In genomic region chr2:152376345-152376741, GRCm38 (mm10) we compare ENCODE assay signal across 10 mouse cellular contexts. TPM values are rescaled to one million over a fixed set of nuclear protein-coding genes. Genes with fewer than 3 reads are reported as not detected.
A peak's percentile ranks its signal among the peaks of the same experiment; 100 is the strongest.
DNase-seq lines count a peak whose midpoint lies in the region; ATAC-seq and TF ChIP-seq lines count a peak whose summit lies in the region.
"Had no signal": no experiment of that assay in that cellular context is flagged by ENCODE, and none has a peak within 500 bp of the region (broad histone marks: within the 10 kb centered on the region; RNA-seq: fewer than 3 reads in every experiment).

Nrsn2 (minus strand) TSS chr2:152376638.

- no peaks in the 10 kb centered on the region for H3K36me3 ChIP-seq in heart, embryonic 13.5 days
- no peaks in the 10 kb centered on the region for H3K36me3 ChIP-seq in heart, adult 2 months (ENCODE audit: control insufficient read depth, insufficient read depth, low read length)
- no peaks in the 10 kb centered on the region for H3K36me3 ChIP-seq in hindbrain, embryonic 15.5 days
- H3K36me3 ChIP-seq in midbrain, embryonic 12.5 days = no peaks in the 10 kb centered on the region

- no peaks in the 10 kb centered on the region for H3K79me2 ChIP-seq in heart, adult 2 months (replicated peaks; ENCODE audit: control insufficient read depth, insufficient read depth, low read length)

- peaks cover 35% of the 10 kb centered on the region for H3K27me3 ChIP-seq in heart, embryonic 13.5 days (replicated peaks)
- H3K27me3 ChIP-seq in heart, adult 2 months (ENCODE audit: control insufficient read depth, insufficient read depth, low read length) = peaks cover 4% of the 10 kb centered on the region; the same call in 1 of the 2 replicates
- H3K27me3 ChIP-seq in hindbrain, embryonic 15.5 days = no peaks in the 10 kb centered on the region
- H3K27me3 ChIP-seq in midbrain, embryonic 12.5 days = no peaks in the 10 kb centered on the region

- no peaks in the 10 kb centered on the region for H3K9me3 ChIP-seq in heart, embryonic 13.5 days
- no peaks in the 10 kb centered on the region for H3K9me3 ChIP-seq in hindbrain, embryonic 15.5 days
- no peaks in the 10 kb centered on the region for H3K9me3 ChIP-seq in midbrain, embryonic 12.5 days

- WGBS in heart, embryonic 13.5 days = 1% methylated on average over 16 of the region's 16 CpGs
- WGBS in heart, adult 2 months = 12% methylated on average over 16 of the region's 16 CpGs
- 1% methylated on average over 16 of the region's 16 CpGs for WGBS in hindbrain, embryonic 15.5 days
- 2% methylated on average over 16 of the region's 16 CpGs for WGBS in midbrain, embryonic 12.5 days

- H3K4me3 ChIP-seq in heart, embryonic 13.5 days = peak within 1 kb of the TSS; percentile 32
- H3K4me3 ChIP-seq in heart, adult 2 months = no peak within 1 kb of the TSS
- H3K4me3 ChIP-seq in hindbrain, embryonic 15.5 days = peak within 1 kb of the TSS; percentile 42
- peak within 1 kb of the TSS; percentile 38 for H3K4me3 ChIP-seq in midbrain, embryonic 12.5 days

- H3K4me2 ChIP-seq in heart, embryonic 13.5 days = peak within 1 kb of the TSS; percentile 59
- H3K4me2 ChIP-seq in hindbrain, embryonic 15.5 days = peak within 1 kb of the TSS; percentile 64
- peak within 1 kb of the TSS; percentile 50 for H3K4me2 ChIP-seq in midbrain, embryonic 12.5 days (replicated peaks)

- peak within 1 kb of the TSS; percentile 48 for H3K9ac ChIP-seq in heart, embryonic 13.5 days
- H3K9ac ChIP-seq in heart, adult 2 months (ENCODE audit: low read depth, low read length) = no peak within 1 kb of the TSS
- peak within 1 kb of the TSS; percentile 51 for H3K9ac ChIP-seq in hindbrain, embryonic 15.5 days
- H3K9ac ChIP-seq in midbrain, embryonic 12.5 days (replicated peaks) = peak within 1 kb of the TSS; percentile 62

- TF ChIP-seq POLR2A in heart, adult 2 months (IDR thresholded peaks at IDR 0.05; ENCODE audit: insufficient read depth, low read depth, low read length) = no peak

- peaks cover 18% of the 10 kb centered on the region for H3K4me1 ChIP-seq in heart, embryonic 13.5 days
- H3K4me1 ChIP-seq in heart, adult 2 months (ENCODE audit: control insufficient read depth, insufficient read depth, low read length) = no peaks in the 10 kb centered on the region; the same call in 1 of the 2 replicates
- peaks cover 26% of the 10 kb centered on the region for H3K4me1 ChIP-seq in hindbrain, embryonic 15.5 days (replicated peaks)
- peaks cover 28% of the 10 kb centered on the region for H3K4me1 ChIP-seq in midbrain, embryonic 12.5 days

- no peak for ATAC-seq in heart, embryonic 13.5 days (ENCODE audit: extremely low read depth, insufficient number of reproducible peaks, low FRiP score, low TSS enrichment)
- ATAC-seq in hindbrain, embryonic 15.5 days (ENCODE audit: low FRiP score, low read depth) = peak; percentile 84
- peak; percentile 78 for ATAC-seq in midbrain, embryonic 12.5 days (ENCODE audit: low FRiP score, low read depth)

- no peak within 1 kb of the TSS for H3K27ac ChIP-seq in heart, embryonic 13.5 days (replicated peaks)
- H3K27ac ChIP-seq in heart, adult 2 months = no peak within 1 kb of the TSS
- peak within 1 kb of the TSS; percentile 92 for H3K27ac ChIP-seq in hindbrain, embryonic 15.5 days (replicated peaks)
- peak within 1 kb of the TSS; percentile 92 for H3K27ac ChIP-seq in midbrain, embryonic 12.5 days (replicated peaks)

- no peak for TF ChIP-seq EP300 in heart, adult 2 months (IDR thresholded peaks at IDR 0.05; ENCODE audit: insufficient read depth, low read depth, low read length)

- intact Hi-C loops in heart, adult 2 months (cut with DNase I) = no loop called here

- TF ChIP-seq CTCF in heart, adult 2 months (IDR thresholded peaks at IDR 0.05) = no peak

- no peak for DNase-seq in heart, adult 2 months
- peak; percentile 80 for DNase-seq in brain, adult 2 months (ENCODE audit: low read depth, low spot score)
- no peak for DNase-seq in adrenal gland, adult (ENCODE audit: inconsistent age in 2 of 2, low spot score in 1 of 2)
- DNase-seq in natural killer cell, adult 2 months (ENCODE audit: low spot score in 2 of 2) = no peak
- DNase-seq in testis, postnatal 10 days (ENCODE audit: low spot score) = no peak

RNA-seq across cellular contexts. Expression of gene Nrsn2, which starts in this region (rescaled TPM):
- polyA plus RNA-seq in heart, embryonic 13.5 days (2015; fragmentation: Nextera tagmentation; extraction: Ambion mirVana) = 2.5 and 3.7 TPM in 2 replicates
- total RNA-seq in heart, adult 2 months (2021) = not detected
- 0.31 TPM in 1 of 2 replicates, not detected in the other for polyA plus RNA-seq in heart, adult 2 months (2012; rRNA removed)
- 50.6 and 60.3 TPM in 2 replicates for polyA plus RNA-seq in hindbrain, embryonic 15.5 days (2015; fragmentation: Nextera tagmentation; extraction: Ambion mirVana)
- 12.5 and 16.1 TPM in 2 replicates for polyA plus RNA-seq in midbrain, embryonic 12.5 days (2016; fragmentation: Nextera tagmentation; extraction: Ambion mirVana)
- total RNA-seq: CH12.LX; common myeloid progenitor, adult 5-6 weeks had no signal

Comparison
In these comparisons a context has a peak if more than half of its experiments do, and no peak if none do; other contexts are left out.
1. H3K27ac ChIP-seq: peak in hindbrain, embryonic 15.5 days (single experiment) and midbrain, embryonic 12.5 days (single experiment); none in heart, embryonic 13.5 days (single experiment) and heart, adult 2 months (single experiment).
2. Peak in every context shown above with its lines, with median percentiles within 50 percentile points of each other: H3K4me2 ChIP-seq.